Mouse (Mus musculus) midbrain, embryonic 16.5 days (tissue): ENCODE results near the gene Pspn. TPM values are rescaled to one million over a fixed set of nuclear protein-coding genes. Genes with fewer than 3 reads are reported as not detected.

Experiments used
- ATAC-seq: fragments of 200-750 bp; cut with Nextera tagmentation; 2 replicates; pipeline ENCODE4 v1.8.0; 2017; ENCODE audit warnings: moderate TSS enrichment
- H3K27ac ChIP-seq: fragments of 300-500 bp; sonication (generic); 2 replicates; pipeline ENCODE4 v1.5.1; 2014; ENCODE audit warnings: mild to moderate bottlenecking, low read length, mixed read lengths
- H3K27me3 ChIP-seq: fragments of 300-500 bp; sonication (generic); 2 replicates; pipeline ENCODE4 v1.6.1; 2014; ENCODE audit warnings: low read depth, low read length, mixed read lengths; ENCODE audit not compliant: control insufficient read depth, insufficient read depth
- H3K36me3 ChIP-seq: fragments of 300-500 bp; sonication (generic); 2 replicates; pipeline ENCODE4 v1.6.1; 2014; ENCODE audit warnings: mild to moderate bottlenecking, low read length, moderate library complexity, mixed read lengths; ENCODE audit not compliant: control insufficient read depth, insufficient read depth
- H3K4me1 ChIP-seq: fragments of 300-500 bp; sonication (generic); 2 replicates; pipeline ENCODE4 v1.6.1; 2014; ENCODE audit warnings: mild to moderate bottlenecking, low read length, mixed read lengths; ENCODE audit not compliant: control insufficient read depth, insufficient read depth
- H3K4me2 ChIP-seq: fragments of 300-500 bp; sonication (generic); 2 replicates; pipeline ENCODE4 v1.6.1; 2014; ENCODE audit warnings: mild to moderate bottlenecking, low read length, mixed read lengths
- H3K4me3 ChIP-seq: fragments of 300-500 bp; sonication (generic); 2 replicates; pipeline ENCODE4 v1.5.1; 2014; ENCODE audit warnings: low read depth, mild to moderate bottlenecking, low read length, moderate library complexity, mixed read lengths
- H3K9ac ChIP-seq: fragments of 300-500 bp; sonication (generic); 2 replicates; pipeline ENCODE4 v1.6.1; 2014; ENCODE audit warnings: low read depth, low read length, mixed read lengths
- H3K9me3 ChIP-seq: fragments of 300-500 bp; sonication (generic); replicated peaks from 2 replicates; pipeline ENCODE4 v1.6.1; 2014; ENCODE audit warnings: mild to moderate bottlenecking, low read length, mixed read lengths; ENCODE audit not compliant: control insufficient read depth, poor library complexity, severe bottlenecking
- WGBS: fragments of 180-500 bp; shearing (Covaris S2); extraction: QIAGEN DNeasy Blood & Tissue Kit; methylation state at CpG from one replicate; pipeline ENCODE4 v1.1.7; 2014; 5-methylcytosine and 5-hydroxymethylcytosine counted together
- polyA plus RNA-seq: library from polyadenylated mRNA; unstranded; fragments of >200 nt; fragmentation: Nextera tagmentation; extraction: Ambion mirVana; gene quantifications from 2 replicates; pipeline ENCODE4 v1.2.1, GENCODE M21; 2015

The Pspn gene
- polyA plus RNA-seq, 1 experiment from 2014 or later, result 0.74 TPM

DNA sequence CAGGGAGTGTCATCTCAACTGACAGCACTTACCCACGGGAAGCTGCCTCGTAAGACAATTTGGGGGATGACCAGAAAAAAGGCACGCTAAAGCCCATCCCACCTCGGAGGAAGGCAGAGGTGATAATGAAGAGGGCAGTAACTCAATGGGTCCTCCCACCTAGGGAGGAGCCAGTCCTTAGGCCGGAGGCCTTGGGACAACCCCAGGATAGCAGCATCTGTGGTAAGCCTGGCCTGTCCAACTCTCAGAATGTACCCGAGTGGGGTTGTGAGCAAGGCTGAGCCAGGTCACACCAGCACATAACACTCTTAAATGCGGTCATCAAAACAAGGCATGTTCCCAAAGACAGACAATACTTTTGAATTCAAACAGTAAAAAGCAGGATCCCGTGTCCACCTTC, 29.9 kb upstream of the Pspn start:
- ATAC-seq, result no peak
- WGBS, result 56% methylated on average over 8 of the region's 8 CpGs
- Histone ChIP-seq H3K4me1 (peaks cover 14% of the 10 kb centered on the region), H3K27ac (no peak overlapping the region), H3K27me3 (no peaks in the 10 kb centered on the region), H3K4me3 (peak overlapping the region; percentile 89), H3K9me3 (no peaks in the 10 kb centered on the region), H3K4me2 (peak overlapping the region; percentile 87), H3K9ac (0 out of 2 replicates have a peak overlapping the region, but pooled peaks have one; percentile 80), H3K36me3 (peaks cover 18% of the 10 kb centered on the region)

DNA sequence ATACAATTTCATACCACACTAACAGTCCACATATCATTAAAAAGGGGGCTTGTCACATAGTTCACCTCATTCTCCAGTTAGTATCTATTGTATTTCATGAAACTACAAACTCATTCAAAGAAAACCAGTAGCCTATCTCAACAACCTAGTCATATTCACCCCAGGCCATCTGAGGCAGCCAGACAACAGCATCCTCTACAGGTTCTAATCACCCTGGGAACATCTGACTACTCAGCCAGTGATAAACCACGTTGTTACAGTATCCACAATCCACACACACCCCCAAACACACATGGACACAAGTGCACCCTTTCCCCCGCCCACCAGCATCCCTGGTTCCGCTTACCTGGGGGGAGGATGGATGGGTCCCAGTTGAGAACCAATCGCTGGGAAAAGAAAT, 27.7 kb upstream of the Pspn start:
- Histone ChIP-seq H3K36me3 (peaks cover 38% of the 10 kb centered on the region), H3K4me2 (no peak overlapping the region), H3K4me3 (no peak overlapping the region), H3K27ac (no peak overlapping the region), H3K9me3 (no peaks in the 10 kb centered on the region), H3K27me3 (no peaks in the 10 kb centered on the region), H3K4me1 (peaks cover 14% of the 10 kb centered on the region), H3K9ac (no peak overlapping the region)
- ATAC-seq, result no peak
- 90% methylated on average over 4 of the region's 4 CpGs for WGBS

DNA sequence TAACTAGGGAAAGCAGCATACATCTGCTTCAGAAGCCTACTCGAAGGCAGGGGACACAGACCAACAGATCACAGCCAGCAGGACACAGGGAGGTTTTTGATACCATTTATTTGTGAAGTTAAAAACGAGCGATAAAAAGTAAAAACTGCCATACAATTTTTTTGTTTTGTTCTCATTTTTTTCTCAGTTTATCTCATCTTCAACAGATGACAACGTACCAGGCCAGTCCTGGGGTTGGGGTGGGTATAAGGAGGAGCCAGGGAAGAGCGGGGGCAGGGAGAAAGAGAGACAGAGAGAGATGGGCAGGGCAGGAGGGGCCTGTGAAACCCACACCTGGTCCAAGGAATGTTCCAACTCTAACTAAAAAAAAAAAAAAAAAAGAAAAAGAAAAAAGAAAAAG, 21.1 kb upstream of the Pspn start:
- Histone ChIP-seq H3K4me1 (no peaks in the 10 kb centered on the region), H3K9ac (no peak overlapping the region), H3K36me3 (peaks cover 41% of the 10 kb centered on the region), H3K27me3 (no peaks in the 10 kb centered on the region), H3K9me3 (no peaks in the 10 kb centered on the region), H3K4me2 (no peak overlapping the region), H3K27ac (no peak overlapping the region), H3K4me3 (no peak overlapping the region)
- ATAC-seq, result no peak
- 95% methylated on average over 5 of the region's 5 CpGs for WGBS

DNA sequence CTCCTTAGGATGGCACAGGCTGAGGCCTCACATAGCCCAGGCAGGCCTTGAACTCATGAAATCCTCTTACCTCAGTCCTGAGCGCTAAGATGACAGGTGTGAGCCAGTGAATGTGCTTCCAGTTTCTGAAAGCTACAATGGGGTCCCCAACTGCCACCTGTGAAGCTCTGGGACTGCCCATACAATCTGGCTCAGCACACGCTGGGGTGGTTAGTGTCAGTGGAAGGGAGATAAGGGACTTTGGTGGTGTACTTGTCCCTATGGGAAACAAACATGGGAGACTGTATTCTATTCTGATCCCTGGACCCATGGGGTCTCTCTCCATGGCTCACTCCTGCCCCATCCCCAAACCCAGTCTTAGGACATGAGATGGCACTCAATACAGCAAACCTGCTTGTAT, 19.9 kb upstream of the Pspn start:
- Histone ChIP-seq H3K9me3 (no peaks in the 10 kb centered on the region), H3K27ac (no peak overlapping the region), H3K27me3 (no peaks in the 10 kb centered on the region), H3K4me1 (no peaks in the 10 kb centered on the region), H3K36me3 (peaks cover 32% of the 10 kb centered on the region), H3K9ac (no peak overlapping the region), H3K4me2 (no peak overlapping the region), H3K4me3 (no peak overlapping the region)
- WGBS, result 75% methylated on average over 2 of the region's 2 CpGs
- ATAC-seq, result no peak

DNA sequence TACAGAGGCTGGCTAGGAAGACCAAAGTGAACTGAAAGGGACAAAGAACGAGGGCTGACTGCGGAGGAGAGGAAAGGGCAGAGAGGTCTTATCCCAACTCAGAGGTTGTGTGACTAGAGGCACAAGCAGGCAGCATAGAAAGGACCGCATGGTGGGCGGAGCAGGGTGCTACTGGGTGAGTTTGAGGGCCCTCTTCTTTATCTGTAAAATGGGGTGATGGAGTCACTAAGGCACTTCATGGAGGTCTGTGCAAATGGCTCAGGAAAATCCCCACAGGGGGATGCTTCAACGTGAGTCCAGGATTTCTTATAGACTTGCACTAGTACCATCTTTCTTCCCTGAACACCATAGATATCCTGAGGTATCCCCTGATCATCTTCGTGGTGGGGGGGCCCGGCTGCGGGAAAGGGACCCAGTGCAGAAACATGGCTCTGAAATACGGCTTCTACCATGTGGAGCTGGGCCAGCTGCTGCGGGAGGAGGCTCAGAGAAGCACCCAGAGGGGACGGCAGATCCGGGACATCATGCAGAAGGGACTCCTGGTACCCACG, 12.5 kb upstream of the Pspn start:
- Histone ChIP-seq H3K4me2 (peak overlapping the region; percentile 72), H3K36me3 (peaks cover 3% of the 10 kb centered on the region), H3K27ac (peak overlapping the region; percentile 99), H3K4me1 (peaks cover 16% of the 10 kb centered on the region), H3K9ac (0 out of 2 replicates have a peak overlapping the region, but pooled peaks have one; percentile 89), H3K4me3 (peak overlapping the region; percentile 76), H3K27me3 (no peaks in the 10 kb centered on the region), H3K9me3 (no peaks in the 10 kb centered on the region)
- 69% methylated on average over 13 of the region's 13 CpGs for WGBS
- peak; percentile 2; the same call in 1 of the 2 replicates for ATAC-seq

DNA sequence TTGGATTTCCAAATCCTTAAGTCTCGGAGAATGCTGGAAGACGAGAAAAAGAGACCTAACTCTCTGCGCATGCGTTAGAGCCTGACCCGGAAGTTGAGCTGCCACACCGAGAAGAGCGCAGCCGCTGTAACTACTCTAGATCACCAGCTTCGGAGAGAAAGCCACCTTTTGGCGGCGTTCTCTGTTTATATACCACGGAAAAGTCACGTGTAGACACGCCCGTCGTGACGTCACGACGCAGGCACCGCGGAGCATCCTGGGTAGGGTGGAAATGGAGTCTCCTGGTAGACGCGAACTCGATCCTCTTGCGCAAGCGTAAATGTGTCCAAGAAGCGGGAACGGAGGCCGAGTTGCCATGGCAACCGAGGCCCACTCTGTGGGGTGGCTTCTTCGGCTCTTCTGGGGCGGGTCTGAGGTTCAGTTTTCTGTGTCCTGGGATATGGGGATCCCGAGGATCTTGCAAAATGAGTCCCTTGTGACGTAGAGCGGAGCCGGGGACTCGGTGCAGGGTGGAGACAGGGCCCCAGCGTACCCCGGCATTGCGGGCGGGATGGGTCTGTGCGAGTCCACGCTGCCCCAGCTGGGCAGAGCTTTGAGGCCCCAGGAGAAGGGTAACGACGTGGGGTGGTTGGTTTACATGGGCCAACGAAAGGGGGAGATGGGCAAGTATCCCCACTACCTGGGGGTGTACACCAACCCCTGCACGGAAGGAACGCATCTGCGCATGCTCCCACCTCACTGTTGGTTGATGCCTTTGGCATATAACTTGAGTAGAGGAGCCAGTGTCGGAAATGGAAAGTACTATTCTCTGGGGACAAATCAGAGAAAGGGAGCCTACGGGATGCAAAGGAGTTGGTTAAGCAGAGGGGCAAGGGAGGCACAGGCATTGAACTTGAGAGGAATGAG, 11.7 kb upstream of the Pspn start, which contains the start of the genes Gtf2f1 and Gm17949:
Gene Gtf2f1 (minus strand): TSS at position 53 of the 906 bp plus-strand sequence.
Gene Gm17949 (plus strand): TSS at position 234 of the 906 bp plus-strand sequence.
- peak; percentile 92 for ATAC-seq
- peak within 1 kb of the TSS; percentile 89 for H3K9ac ChIP-seq
- H3K9me3 ChIP-seq, result no peaks in the 10 kb centered on the region
- peaks cover 16% of the 10 kb centered on the region for H3K4me1 ChIP-seq
- H3K36me3 ChIP-seq, result peaks cover 10% of the 10 kb centered on the region
- H3K4me3 ChIP-seq, result peak within 1 kb of the TSS; percentile 76
- peak within 1 kb of the TSS; percentile 99 for H3K27ac ChIP-seq
- WGBS, result under 1% methylated on average over 51 of the region's 51 CpGs
- H3K27me3 ChIP-seq, result no peaks in the 10 kb centered on the region
- peak within 1 kb of the TSS; percentile 91 for H3K4me2 ChIP-seq

DNA sequence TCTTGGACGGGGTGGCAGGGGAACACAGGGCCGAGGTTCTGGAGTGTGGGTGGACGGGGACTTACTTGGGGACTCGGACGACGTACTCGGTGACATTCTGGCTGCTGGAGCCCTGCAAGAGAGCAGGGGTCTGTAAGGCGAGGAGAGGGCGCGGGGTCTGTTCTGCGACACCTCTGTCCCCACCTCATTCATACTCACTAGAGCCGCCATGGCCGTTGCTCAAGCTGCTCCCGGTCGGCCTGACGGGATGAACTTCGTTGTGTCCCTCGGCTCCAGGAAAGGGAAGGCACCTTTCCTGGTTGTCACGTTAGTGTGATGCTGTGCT, 11.1 kb upstream of the Pspn start:
- ATAC-seq, result peak; percentile 59
- Histone ChIP-seq H3K36me3 (peaks cover 12% of the 10 kb centered on the region), H3K27ac (peak overlapping the region; percentile 83), H3K9me3 (no peaks in the 10 kb centered on the region), H3K4me1 (peaks cover 16% of the 10 kb centered on the region), H3K27me3 (no peaks in the 10 kb centered on the region), H3K9ac (peak overlapping the region; percentile 80), H3K4me3 (peak overlapping the region; percentile 76), H3K4me2 (peak overlapping the region; percentile 91)
- under 1% methylated on average over 19 of the region's 19 CpGs for WGBS

DNA sequence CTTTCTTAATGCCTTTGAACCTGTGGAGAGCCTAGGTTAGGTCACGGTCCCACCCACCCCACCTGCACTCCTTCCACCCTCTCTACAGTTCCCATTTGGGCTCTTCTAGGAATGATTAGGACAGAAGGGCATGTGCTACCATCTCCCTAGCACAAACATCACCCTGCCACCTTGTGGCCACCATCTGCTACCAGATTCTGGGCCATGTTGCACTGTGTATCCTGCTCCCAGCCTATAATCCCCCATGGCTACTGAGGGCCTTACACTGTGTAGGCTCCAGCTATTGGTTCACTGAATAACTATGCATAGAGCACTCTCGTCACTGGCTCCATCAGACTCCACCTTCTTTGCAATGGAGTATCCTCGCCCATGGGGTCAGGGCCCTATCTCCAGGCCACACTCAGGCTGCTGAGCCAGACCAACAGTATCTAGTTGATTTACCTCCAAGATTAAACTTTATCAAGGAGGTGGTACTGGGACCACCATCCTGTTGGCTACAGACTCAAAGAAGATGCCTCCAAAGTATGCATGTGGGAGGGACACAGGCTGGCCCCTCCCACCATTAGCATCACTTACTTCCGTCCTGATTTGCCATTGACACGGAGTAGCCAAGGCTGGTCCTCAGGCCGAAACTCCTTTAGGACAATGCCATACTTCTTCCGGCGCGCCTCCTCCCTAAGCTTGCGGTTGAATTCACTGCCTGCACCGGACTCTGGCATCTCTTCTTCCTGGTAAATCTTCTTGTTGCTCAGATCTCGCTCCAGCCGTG, 7.5 kb upstream of the Pspn start:
- WGBS, result 94% methylated on average over 13 of the region's 13 CpGs
- Histone ChIP-seq H3K27ac (no peak overlapping the region), H3K4me2 (no peak overlapping the region), H3K36me3 (peaks cover 33% of the 10 kb centered on the region), H3K4me3 (no peak overlapping the region), H3K9me3 (no peaks in the 10 kb centered on the region), H3K4me1 (peaks cover 14% of the 10 kb centered on the region), H3K9ac (no peak overlapping the region), H3K27me3 (no peaks in the 10 kb centered on the region)
- no peak for ATAC-seq
